Mouse (Mus musculus): ENCODE measurements at regions not wholly inside any gene's neighbourhood (a gene's known extent, or its start where the extent isn't known, plus 50 kb on each side); places are given as distances from the start of the nearest gene placed in this dataset.

GRCm38 (mm10) chr10:125749031-125749585 is 216.9 kb upstream of the Lrig3 start:
- Histone ChIP-seq H3K4me1 (ENCODE audit: control insufficient read depth, insufficient read depth, low read length) (no peaks in the 10 kb centered on the region), H3K4me3 (ENCODE audit: low read depth, low read length) (no peak overlapping the region), H3K9ac (ENCODE audit: low read length) (no peak overlapping the region), H3K9me3 (replicated peaks; ENCODE audit: control insufficient read depth, low read length) (no peaks in the 10 kb centered on the region), H3K4me2 (ENCODE audit: low read length) (no peak overlapping the region), H3K36me3 (ENCODE audit: control insufficient read depth, insufficient read depth, low read length) (no peaks in the 10 kb centered on the region), H3K27ac (ENCODE audit: low read depth, low read length) (no peak overlapping the region), H3K27me3 (replicated peaks; ENCODE audit: control insufficient read depth, insufficient read depth, low read length) (no peaks in the 10 kb centered on the region)
- WGBS, result 74% methylated on average over 6 of the region's 6 CpGs
- no peak for DNase-seq (ENCODE audit: low spot score)
- no peak for ATAC-seq

GRCm38 (mm10) chr10:125752506-125753218 is 213.3 kb upstream of the Lrig3 start:
- Histone ChIP-seq H3K4me3 (ENCODE audit: low read depth, low read length) (no peak overlapping the region), H3K9ac (ENCODE audit: low read length) (no peak overlapping the region), H3K27me3 (replicated peaks; ENCODE audit: control insufficient read depth, insufficient read depth, low read length) (no peaks in the 10 kb centered on the region), H3K36me3 (ENCODE audit: control insufficient read depth, insufficient read depth, low read length) (no peaks in the 10 kb centered on the region), H3K9me3 (replicated peaks; ENCODE audit: control insufficient read depth, low read length) (no peaks in the 10 kb centered on the region), H3K4me2 (ENCODE audit: low read length) (no peak overlapping the region), H3K4me1 (ENCODE audit: control insufficient read depth, insufficient read depth, low read length) (no peaks in the 10 kb centered on the region), H3K27ac (ENCODE audit: low read depth, low read length) (no peak overlapping the region)
- DNase-seq (ENCODE audit: low spot score), result no peak
- 80% methylated on average over 10 of the region's 10 CpGs for WGBS
- no peak for ATAC-seq

GRCm38 (mm10) chr10:125759171-125759570 is 206.8 kb upstream of the Lrig3 start:
- no peaks in the 10 kb centered on the region for H3K27me3 ChIP-seq (replicated peaks; ENCODE audit: control insufficient read depth, insufficient read depth, low read length)
- DNase-seq (ENCODE audit: low spot score) (no peak), ATAC-seq (no peak)
- H3K9ac ChIP-seq (ENCODE audit: low read length), result no peak overlapping the region
- no peak overlapping the region for H3K27ac ChIP-seq (ENCODE audit: low read depth, low read length)
- H3K4me3 ChIP-seq (ENCODE audit: low read depth, low read length), result no peak overlapping the region
- H3K36me3 ChIP-seq (ENCODE audit: control insufficient read depth, insufficient read depth, low read length), result no peaks in the 10 kb centered on the region
- peaks cover 4% of the 10 kb centered on the region; the same call in 1 of the 2 replicates for H3K4me1 ChIP-seq (ENCODE audit: control insufficient read depth, insufficient read depth, low read length)
- H3K9me3 ChIP-seq (replicated peaks; ENCODE audit: control insufficient read depth, low read length), result peaks cover 6% of the 10 kb centered on the region; the same call in 1 of the 2 replicates
- 95% methylated on average over 3 of the region's 3 CpGs for WGBS
- no peak overlapping the region for H3K4me2 ChIP-seq (ENCODE audit: low read length)

GRCm38 (mm10) chr10:125762367-125763068 is 203.4 kb upstream of the Lrig3 start:
- no peaks in the 10 kb centered on the region for H3K27me3 ChIP-seq (replicated peaks; ENCODE audit: control insufficient read depth, insufficient read depth, low read length)
- no peaks in the 10 kb centered on the region for H3K36me3 ChIP-seq (ENCODE audit: control insufficient read depth, insufficient read depth, low read length)
- no peak overlapping the region for H3K4me3 ChIP-seq (ENCODE audit: low read depth, low read length)
- H3K9ac ChIP-seq (ENCODE audit: low read length), result no peak overlapping the region
- no peak overlapping the region for H3K27ac ChIP-seq (ENCODE audit: low read depth, low read length)
- peak overlapping the region; percentile 23; the same call in 1 of the 2 replicates for H3K4me2 ChIP-seq (ENCODE audit: low read length)
- peaks cover 6% of the 10 kb centered on the region; the same call in 1 of the 2 replicates for H3K9me3 ChIP-seq (replicated peaks; ENCODE audit: control insufficient read depth, low read length)
- H3K4me1 ChIP-seq (ENCODE audit: control insufficient read depth, insufficient read depth, low read length), result peaks cover 4% of the 10 kb centered on the region; the same call in 1 of the 2 replicates
- peak; percentile 67 for DNase-seq (ENCODE audit: low spot score)
- WGBS, result 21% methylated on average over 16 of the region's 16 CpGs
- peak; percentile 78 for ATAC-seq

- peak; percentile 51 for DNase-seq (ENCODE audit: low spot score)
- Histone ChIP-seq H3K9me3 (replicated peaks; ENCODE audit: control insufficient read depth, low read length) (peaks cover 6% of the 10 kb centered on the region; the same call in 1 of the 2 replicates), H3K27ac (ENCODE audit: low read depth, low read length) (no peak overlapping the region), H3K9ac (ENCODE audit: low read length) (no peak overlapping the region), H3K36me3 (ENCODE audit: control insufficient read depth, insufficient read depth, low read length) (no peaks in the 10 kb centered on the region), H3K4me2 (ENCODE audit: low read length) (no peak overlapping the region), H3K4me1 (ENCODE audit: control insufficient read depth, insufficient read depth, low read length) (peaks cover 4% of the 10 kb centered on the region; the same call in 1 of the 2 replicates), H3K27me3 (replicated peaks; ENCODE audit: control insufficient read depth, insufficient read depth, low read length) (no peaks in the 10 kb centered on the region), H3K4me3 (ENCODE audit: low read depth, low read length) (no peak overlapping the region)
- ATAC-seq, result no peak; the same call in 1 of the 2 replicates
- 66% methylated on average over 10 of the region's 10 CpGs for WGBS
Observed at GRCm38 (mm10) chr10:125764402-125765102, 201.4 kb upstream of the Lrig3 start.

GRCm38 (mm10) chr10:125765103-125765820 is 200.7 kb upstream of the Lrig3 start:
- H3K9ac ChIP-seq (ENCODE audit: low read length), result no peak overlapping the region
- ATAC-seq (no peak), DNase-seq (ENCODE audit: low spot score) (no peak)
- H3K36me3 ChIP-seq (ENCODE audit: control insufficient read depth, insufficient read depth, low read length), result no peaks in the 10 kb centered on the region
- H3K4me2 ChIP-seq (ENCODE audit: low read length), result no peak overlapping the region
- H3K4me3 ChIP-seq (ENCODE audit: low read depth, low read length), result no peak overlapping the region
- H3K27me3 ChIP-seq (replicated peaks; ENCODE audit: control insufficient read depth, insufficient read depth, low read length), result no peaks in the 10 kb centered on the region
- WGBS, result 82% methylated on average over 10 of the region's 10 CpGs
- H3K27ac ChIP-seq (ENCODE audit: low read depth, low read length), result no peak overlapping the region
- peaks cover 6% of the 10 kb centered on the region; the same call in 1 of the 2 replicates for H3K9me3 ChIP-seq (replicated peaks; ENCODE audit: control insufficient read depth, low read length)
- H3K4me1 ChIP-seq (ENCODE audit: control insufficient read depth, insufficient read depth, low read length), result peaks cover 4% of the 10 kb centered on the region; the same call in 1 of the 2 replicates

- H3K4me2 ChIP-seq (ENCODE audit: low read length), result no peak overlapping the region
- DNase-seq (ENCODE audit: low spot score) (no peak), ATAC-seq (no peak)
- peaks cover 4% of the 10 kb centered on the region; the same call in 1 of the 2 replicates for H3K4me1 ChIP-seq (ENCODE audit: control insufficient read depth, insufficient read depth, low read length)
- 77% methylated on average over 3 of the region's 3 CpGs for WGBS
- H3K27ac ChIP-seq (ENCODE audit: low read depth, low read length), result no peak overlapping the region
- no peaks in the 10 kb centered on the region for H3K36me3 ChIP-seq (ENCODE audit: control insufficient read depth, insufficient read depth, low read length)
- H3K9me3 ChIP-seq (replicated peaks; ENCODE audit: control insufficient read depth, low read length), result no peaks in the 10 kb centered on the region
- no peaks in the 10 kb centered on the region for H3K27me3 ChIP-seq (replicated peaks; ENCODE audit: control insufficient read depth, insufficient read depth, low read length)
- H3K4me3 ChIP-seq (ENCODE audit: low read depth, low read length), result no peak overlapping the region
- H3K9ac ChIP-seq (ENCODE audit: low read length), result no peak overlapping the region
Observed at GRCm38 (mm10) chr10:125768281-125768680, 197.7 kb upstream of the Lrig3 start.

- no peaks in the 10 kb centered on the region for H3K4me1 ChIP-seq (ENCODE audit: control insufficient read depth, insufficient read depth, low read length)
- DNase-seq (ENCODE audit: low spot score) (no peak), ATAC-seq (no peak)
- H3K27me3 ChIP-seq (replicated peaks; ENCODE audit: control insufficient read depth, insufficient read depth, low read length), result no peaks in the 10 kb centered on the region
- no peak overlapping the region for H3K27ac ChIP-seq (ENCODE audit: low read depth, low read length)
- H3K9ac ChIP-seq (ENCODE audit: low read length), result no peak overlapping the region
- 88% methylated on average over 7 of the region's 7 CpGs for WGBS
- no peak overlapping the region for H3K4me3 ChIP-seq (ENCODE audit: low read depth, low read length)
- H3K4me2 ChIP-seq (ENCODE audit: low read length), result no peak overlapping the region
- H3K36me3 ChIP-seq (ENCODE audit: control insufficient read depth, insufficient read depth, low read length), result no peaks in the 10 kb centered on the region
- no peaks in the 10 kb centered on the region for H3K9me3 ChIP-seq (replicated peaks; ENCODE audit: control insufficient read depth, low read length)
Observed at GRCm38 (mm10) chr10:125773541-125773940, 192.4 kb upstream of the Lrig3 start.
